Mouse (Mus musculus) olfactory bulb, adult 2 months (tissue): ENCODE measurements around the gene Prkcsh. TPM values are rescaled to one million over a fixed set of nuclear protein-coding genes. Genes with fewer than 3 reads are reported as not detected.

Experiments used
- H3K27ac ChIP-seq: fragments of 200-500 bp; 2 replicates; pipeline ENCODE4 v1.5.1; 2012; ENCODE audit warnings: low read depth, low read length; ENCODE audit not compliant: insufficient read depth
- H3K4me1 ChIP-seq: fragments of 200-500 bp; 2 replicates; pipeline ENCODE4 v1.6.1; 2012; ENCODE audit warnings: low read length; ENCODE audit not compliant: control insufficient read depth, insufficient read depth
- H3K4me3 ChIP-seq: fragments of 200-500 bp; 2 replicates; pipeline ENCODE4 v1.5.1; 2012; ENCODE audit warnings: mild to moderate bottlenecking, low read depth, low read length, moderate library complexity; ENCODE audit not compliant: insufficient read depth
- CTCF ChIP-seq: fragments of 200-500 bp; IDR thresholded peaks from 2 replicates; pipeline ENCODE4 v1.5.1; 2012; ENCODE audit warnings: low read depth, mild to moderate bottlenecking, low read length, moderate library complexity; ENCODE audit not compliant: insufficient read depth
- POLR2A ChIP-seq: fragments of 200-500 bp; IDR thresholded peaks from 2 replicates; pipeline ENCODE4 v1.6.1; 2012; ENCODE audit warnings: mild to moderate bottlenecking, low read depth, low read length, moderate library complexity; ENCODE audit not compliant: insufficient read depth
- WGBS: fragments of 180-500 bp; shearing (Covaris S2); methylation state at CpG from one replicate; pipeline ENCODE4 v1.1.7; 2018; 5-methylcytosine and 5-hydroxymethylcytosine counted together
- polyA plus RNA-seq: library from polyadenylated mRNA; stranded (reverse); fragments of >200 nt; gene quantifications from 2 replicates; pipeline ENCODE4 v1.2.4, GENCODE M21; 2012; ENCODE audit warnings: low replicate concordance; ENCODE audit not compliant: missing spikeins, insufficient read depth, insufficient read length

Prkcsh gene
- polyA plus RNA-seq, 1 experiment: not detected

GRCm38 (mm10) chr9:22024592-22024991 lies 22.0 kb downstream of the Prkcsh start:
- WGBS: 60% methylated on average over 8 of the region's 8 CpGs
- peaks cover 7% of the 10 kb centered on the region for H3K4me1 ChIP-seq
- H3K27ac ChIP-seq: no peak overlapping the region
- TF ChIP-seq CTCF: no peak
- TF ChIP-seq POLR2A: no peak
- H3K4me3 ChIP-seq: no peak overlapping the region

GRCm38 (mm10) chr9:22028467-22028866 lies 25.9 kb downstream of the Prkcsh start:
- Histone ChIP-seq H3K27ac (no peak overlapping the region), H3K4me3 (no peak overlapping the region), H3K4me1 (peaks cover 23% of the 10 kb centered on the region)
- 24% methylated on average over 7 of the region's 7 CpGs for WGBS
- no peak for TF ChIP-seq CTCF
- no peak for TF ChIP-seq POLR2A

GRCm38 (mm10) chr9:22030386-22030785 lies 27.8 kb downstream of the Prkcsh start:
- Histone ChIP-seq H3K27ac (no peak overlapping the region), H3K4me3 (no peak overlapping the region), H3K4me1 (peaks cover 26% of the 10 kb centered on the region)
- WGBS: 74% methylated on average over 9 of the region's 9 CpGs
- TF ChIP-seq POLR2A (no peak), CTCF (no peak)

- WGBS: 43% methylated on average over 6 of the region's 6 CpGs
- TF ChIP-seq POLR2A: no peak
- no peak overlapping the region for H3K4me3 ChIP-seq
- peaks cover 39% of the 10 kb centered on the region for H3K4me1 ChIP-seq
- no peak overlapping the region for H3K27ac ChIP-seq
Measured at GRCm38 (mm10) chr9:22035300-22036044, 32.9 kb downstream of the Prkcsh start.

GRCm38 (mm10) chr9:22037826-22038225 lies 35.2 kb downstream of the Prkcsh start:
- H3K27ac ChIP-seq: 0 out of 2 replicates have a peak overlapping the region, but pooled peaks have one; percentile 24
- no peak for TF ChIP-seq CTCF
- TF ChIP-seq POLR2A: no peak
- H3K4me3 ChIP-seq: no peak overlapping the region
- 71% methylated on average over 10 of the region's 10 CpGs for WGBS
- peaks cover 35% of the 10 kb centered on the region for H3K4me1 ChIP-seq

DNA sequence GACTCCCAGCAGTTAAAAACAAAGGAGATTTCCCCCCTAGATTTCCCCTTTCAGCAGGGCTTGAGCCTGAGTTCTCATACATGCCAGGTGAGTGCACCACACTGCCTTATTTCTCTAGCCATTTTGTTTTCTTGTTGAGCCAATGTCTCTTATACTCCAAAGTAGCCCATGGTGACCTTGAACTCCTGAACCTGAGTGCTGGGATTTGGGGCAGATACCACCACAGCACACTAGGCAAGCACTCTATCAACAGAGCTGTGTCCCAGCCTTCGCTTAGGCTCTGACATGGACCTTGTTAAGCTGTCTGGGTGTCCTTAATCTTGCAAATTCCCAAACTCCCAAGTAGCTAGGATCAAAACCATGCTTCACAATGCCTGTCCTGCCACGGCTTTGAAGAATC lies 39.2 kb downstream of the Prkcsh start:
- no peak overlapping the region for H3K4me3 ChIP-seq
- TF ChIP-seq CTCF: no peak
- no peak for TF ChIP-seq POLR2A

DNA sequence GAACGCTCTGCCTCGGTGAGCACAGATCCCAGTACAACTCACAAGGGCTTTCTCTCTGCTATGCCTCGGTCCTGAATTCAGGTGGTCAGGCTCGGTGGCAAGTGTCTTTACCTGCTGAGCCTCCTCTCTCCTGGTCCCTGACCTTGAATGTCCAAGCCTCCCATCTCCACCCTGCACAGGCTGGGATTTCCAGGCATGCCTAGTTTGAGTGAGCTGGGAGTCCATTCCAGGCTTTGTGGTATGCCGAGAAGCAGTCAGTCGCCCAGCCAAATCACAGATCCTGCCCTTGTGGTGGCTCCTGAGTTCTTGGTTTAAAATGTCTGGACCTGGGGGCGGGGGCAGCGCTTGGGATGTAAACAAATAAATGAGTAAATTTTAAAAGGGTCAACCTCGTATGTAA lies 44.7 kb downstream of the Prkcsh start:
- TF ChIP-seq CTCF (no peak), POLR2A (no peak)
- peak overlapping the region; percentile 32; the same call in 1 of the 2 replicates for H3K4me3 ChIP-seq
- no peak overlapping the region for H3K27ac ChIP-seq
- H3K4me1 ChIP-seq: peaks cover 28% of the 10 kb centered on the region
- 33% methylated on average over 9 of the region's 9 CpGs for WGBS

More for the DNA sequence above, 39.2 kb downstream of the Prkcsh start:
- Histone ChIP-seq H3K4me1 (peaks cover 19% of the 10 kb centered on the region), H3K27ac (peak overlapping the region; percentile 69)
- WGBS: 46% methylated on average over 2 of the region's 2 CpGs

DNA sequence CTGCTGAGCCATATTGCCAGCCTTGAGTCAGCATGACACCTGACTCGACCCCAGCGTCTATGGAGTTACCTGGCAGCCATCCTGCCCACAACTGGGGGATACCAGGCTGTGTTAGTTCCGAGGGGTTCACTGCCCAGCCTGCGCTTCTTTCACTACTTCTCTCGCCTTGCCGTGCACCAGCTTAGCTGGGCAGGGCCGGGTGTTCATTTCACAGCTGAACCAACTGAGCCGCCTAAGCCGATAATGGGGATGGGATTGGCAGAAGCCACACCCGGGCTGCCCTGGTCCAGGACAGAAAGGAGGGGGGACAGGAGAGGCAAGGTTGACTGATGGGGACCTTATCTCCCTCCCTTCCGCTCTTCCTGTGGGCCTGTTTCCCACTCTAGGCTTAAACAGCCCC lies 46.7 kb downstream of the Prkcsh start:
- TF ChIP-seq POLR2A (no peak), CTCF (0 out of 2 replicates have a peak, but pooled peaks have one; percentile 4)
- Histone ChIP-seq H3K4me1 (peaks cover 25% of the 10 kb centered on the region), H3K27ac (no peak overlapping the region), H3K4me3 (peak overlapping the region; percentile 98)
- WGBS: 28% methylated on average over 11 of the region's 11 CpGs

DNA sequence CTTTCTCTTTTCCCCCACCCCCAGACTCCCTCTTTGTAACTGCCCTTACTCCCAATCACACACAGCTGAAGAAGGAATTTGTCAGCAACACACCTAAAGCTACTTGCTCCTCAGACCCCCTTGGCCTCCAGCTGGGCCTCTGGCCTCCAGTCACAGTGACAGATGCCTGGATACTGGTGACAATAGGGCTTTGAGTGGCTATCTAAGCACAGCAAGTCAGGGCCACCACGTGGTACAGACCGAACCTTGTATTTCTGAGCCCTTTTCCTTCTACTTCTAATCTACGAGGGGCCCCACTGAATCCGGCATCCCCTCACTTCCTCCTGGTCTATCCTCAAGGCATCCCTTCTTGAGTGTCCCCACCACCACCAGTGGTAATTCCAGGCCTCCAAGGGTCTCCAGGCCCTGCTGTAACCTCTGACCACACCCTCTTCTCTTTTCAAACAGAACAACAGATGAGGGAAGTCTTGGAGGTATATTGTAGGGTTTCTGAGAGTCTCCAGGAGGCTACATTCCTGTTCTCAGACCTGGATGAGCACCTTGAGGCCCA lies 47.2 kb downstream of the Prkcsh start:
- Histone ChIP-seq H3K27ac (no peak overlapping the region), H3K4me3 (peak overlapping the region; percentile 98), H3K4me1 (peaks cover 30% of the 10 kb centered on the region)
- WGBS: 16% methylated on average over 4 of the region's 4 CpGs
- TF ChIP-seq CTCF: no peak
- TF ChIP-seq POLR2A: no peak
